Mouse (Mus musculus) left cerebral cortex, postnatal 4 days (tissue): Measurements from ENCODE around the gene Slc38a6. TPM values are rescaled to one million over a fixed set of nuclear protein-coding genes. Genes with fewer than 3 reads are reported as not detected.

Experiments used
- DNase-seq: peaks from one replicate; pipeline ENCODE4 v3.0.0-alpha.2; 2022
- intact Hi-C: fragments of 180-260 bp; cut with DNase I; formaldehyde crosslinking; loops from one replicate; pipeline ENCODE4 v1.15.1; 2025
- total RNA-seq, 2 experiments: library from RNA; stranded (reverse); gene quantifications; 2 replicates each; pipeline ENCODE4 v1.2.3; 2021

The Slc38a6 gene
- total RNA-seq, 2 experiments from 2014 or later, result 16.1 to 18.4 TPM

DNA sequence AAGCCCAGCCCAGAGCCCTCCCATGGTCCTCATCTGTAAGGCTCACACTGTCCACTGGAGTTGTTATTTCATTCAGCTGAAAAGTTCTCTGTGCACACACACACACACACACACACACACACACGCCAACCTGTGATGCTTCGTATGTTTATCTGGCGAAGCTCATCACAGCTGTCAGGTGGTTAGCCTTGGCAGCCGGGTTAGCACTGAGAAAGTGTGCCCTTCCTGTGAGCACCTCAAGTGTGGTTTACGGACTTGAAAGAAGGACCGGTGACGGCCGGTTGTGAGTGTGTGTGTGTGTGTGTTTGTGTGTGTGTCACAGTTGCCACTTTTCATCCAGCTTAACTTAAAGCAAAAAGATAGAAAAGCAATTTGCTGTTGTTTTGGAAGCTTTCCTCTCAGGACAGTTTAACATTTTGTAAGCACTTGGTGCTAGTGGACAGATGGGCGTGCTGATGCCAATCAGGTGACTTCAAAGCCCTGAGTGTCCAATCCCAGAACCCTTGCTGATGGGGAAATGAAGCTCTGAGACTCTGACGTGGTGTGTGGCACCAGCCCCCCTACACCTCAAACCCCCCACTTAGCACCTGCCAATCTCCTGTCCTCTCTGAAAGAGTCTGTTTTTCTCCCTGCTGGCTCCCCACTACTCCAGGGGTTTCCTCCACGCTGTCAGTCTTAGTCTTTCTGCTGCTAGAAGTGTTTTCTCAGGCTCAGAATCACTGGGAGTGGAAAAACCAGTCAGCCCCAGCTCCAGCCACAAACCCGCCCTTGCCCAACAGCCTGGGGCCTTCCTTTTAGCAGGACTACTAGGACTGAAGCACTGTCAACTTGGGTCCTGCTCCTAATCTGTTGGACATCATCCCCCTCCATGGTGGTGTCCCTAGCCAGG, 96.0 kb downstream of the Slc38a6 start:
- no peak for DNase-seq
- intact Hi-C loops, result no loop called here

DNA sequence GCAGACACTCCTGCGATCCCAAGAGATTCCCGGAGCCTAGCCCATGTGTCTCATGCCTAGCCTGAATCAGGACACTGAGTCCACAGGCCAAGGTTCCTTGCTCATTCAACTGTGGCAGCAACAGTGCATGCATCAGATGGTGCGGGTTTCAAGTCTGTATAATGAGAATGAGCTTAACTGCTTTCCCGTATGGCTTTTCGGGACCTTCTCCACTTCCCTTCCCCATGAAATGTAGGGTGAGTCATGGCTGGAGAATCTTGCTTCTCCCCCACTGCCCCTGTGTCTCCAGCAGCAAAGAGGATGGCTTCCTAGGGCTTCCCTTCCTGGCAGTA, 96.6 kb downstream of the Slc38a6 start:
- DNase-seq, result no peak
- intact Hi-C loops, result no loop called here

DNA sequence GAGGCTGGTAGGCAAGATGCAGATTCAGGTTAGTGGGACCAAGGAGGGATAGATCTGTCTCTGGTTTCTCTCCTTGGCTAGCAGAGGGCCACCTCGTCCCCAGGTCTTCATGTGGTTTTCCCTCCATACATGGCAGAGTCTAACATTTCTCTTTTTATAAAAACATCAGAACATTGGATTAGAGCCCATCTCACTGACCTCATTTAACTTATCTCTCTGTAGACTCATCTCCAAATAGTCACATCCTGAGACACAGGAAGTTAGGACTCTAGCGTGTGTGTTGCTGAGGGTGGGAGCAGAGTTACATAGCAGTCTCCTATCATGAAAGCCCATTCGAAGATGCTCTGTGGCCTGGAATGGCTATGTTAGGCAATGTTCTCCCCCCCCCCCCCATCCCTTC, 97.3 kb downstream of the Slc38a6 start:
- DNase-seq, result no peak
- intact Hi-C loops, result no loop called here

DNA sequence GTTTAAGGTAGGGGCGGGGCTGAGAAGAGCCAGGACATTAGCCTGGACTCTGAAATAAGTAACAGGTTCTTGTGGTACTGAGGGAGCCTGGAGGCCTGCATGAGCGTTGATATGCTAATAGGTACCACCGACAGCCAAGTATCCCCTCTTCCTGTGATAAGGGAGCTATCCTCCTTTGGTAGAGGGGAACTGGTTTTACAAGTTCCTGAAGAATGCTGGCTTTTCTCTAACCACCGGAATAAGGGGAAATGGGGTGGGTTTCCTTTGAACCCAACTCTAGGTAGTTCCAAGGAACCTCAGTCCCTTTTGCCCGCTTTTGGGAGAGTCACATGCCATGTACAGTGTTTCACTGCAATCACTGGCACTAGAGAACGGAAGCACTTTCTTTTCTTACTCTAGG, 98.2 kb downstream of the Slc38a6 start:
- intact Hi-C loops, result no loop called here

DNA sequence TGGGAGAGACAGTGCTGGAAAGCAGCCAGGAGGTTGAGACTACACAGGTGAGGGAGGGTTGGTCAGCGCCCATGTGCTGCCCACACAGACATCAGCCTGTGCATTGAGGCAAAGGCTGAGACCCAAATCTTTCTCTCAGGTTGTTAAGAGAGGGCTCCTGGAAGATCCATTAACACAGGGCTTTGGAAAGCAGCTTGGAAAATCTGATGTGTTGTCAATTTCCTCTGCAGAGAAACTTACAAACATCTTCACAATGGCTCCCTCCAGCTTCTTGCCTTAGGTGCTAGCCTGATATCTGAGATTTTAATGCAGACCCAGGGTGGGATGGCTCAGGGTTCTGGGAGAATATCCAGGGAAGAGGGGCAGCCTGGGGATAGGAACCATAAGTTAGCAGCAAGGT, 105.9 kb downstream of the Slc38a6 start:
- no peak for DNase-seq
- intact Hi-C loops, result no loop called here

More for the DNA sequence above, 98.2 kb downstream of the Slc38a6 start:
- no peak for DNase-seq

DNA sequence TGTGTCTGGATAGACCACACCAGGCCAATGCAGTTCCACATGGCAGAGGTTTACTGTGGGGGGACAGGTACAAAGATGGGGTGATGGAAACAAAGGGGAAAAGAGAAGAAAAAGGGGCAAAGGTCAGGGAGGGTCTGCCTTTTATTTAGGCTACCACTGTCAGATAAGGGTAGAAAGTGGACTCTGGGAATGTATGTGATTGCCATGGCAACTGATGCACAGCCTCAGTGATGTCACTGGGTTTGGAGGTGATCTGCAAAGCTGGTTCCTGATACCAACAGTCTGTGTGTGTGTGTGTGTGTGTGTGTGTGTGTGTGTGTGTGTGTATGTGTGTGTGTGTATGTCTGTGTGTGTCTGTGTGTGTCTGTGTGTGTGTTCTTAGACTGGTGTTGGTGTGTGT, 106.4 kb downstream of the Slc38a6 start:
- no peak for DNase-seq
- intact Hi-C loops, result no loop called here

DNA sequence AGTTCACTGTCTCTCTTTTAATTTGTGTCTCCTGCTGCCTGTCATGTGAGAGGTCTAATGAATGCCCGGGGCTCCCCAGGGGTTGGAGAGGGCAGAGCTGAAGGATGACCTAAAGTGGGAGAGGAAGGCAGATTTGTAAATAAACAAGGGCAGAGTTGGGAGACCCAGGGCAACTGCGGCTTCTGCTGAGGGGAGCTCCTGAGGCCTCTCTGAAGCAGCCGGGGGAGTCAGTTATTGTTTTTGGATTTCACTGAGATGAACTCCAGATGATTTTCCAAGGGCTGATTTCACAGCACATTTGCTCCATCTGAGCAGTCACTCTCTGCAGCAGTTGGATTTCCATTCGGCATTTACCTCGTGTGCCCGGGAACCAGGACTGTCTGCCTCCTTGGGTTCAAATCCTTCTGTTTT, 107.3 kb downstream of the Slc38a6 start:
- DNase-seq, result no peak
- intact Hi-C loops, result no loop called here

DNA sequence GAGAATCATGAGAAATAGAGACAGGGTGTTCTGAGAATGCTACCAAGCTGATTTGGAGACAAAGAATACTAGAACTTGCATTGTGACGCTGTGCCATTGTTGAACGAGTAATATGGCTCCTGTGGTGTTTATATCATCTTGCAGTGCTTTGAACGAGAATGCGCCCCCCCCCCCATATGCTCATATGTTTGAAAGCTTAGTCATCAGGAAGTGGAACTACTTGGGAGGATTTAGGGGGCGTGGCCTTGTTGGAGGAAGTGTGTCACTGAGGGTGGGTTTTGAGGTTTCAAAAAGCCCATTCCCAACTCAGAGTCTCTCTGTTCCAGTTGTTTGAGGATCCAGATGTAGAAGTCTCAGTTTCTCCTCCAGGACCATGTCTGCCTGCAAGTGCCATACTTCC, 108.0 kb downstream of the Slc38a6 start:
- intact Hi-C loops, result no loop called here
- DNase-seq, result no peak

DNA sequence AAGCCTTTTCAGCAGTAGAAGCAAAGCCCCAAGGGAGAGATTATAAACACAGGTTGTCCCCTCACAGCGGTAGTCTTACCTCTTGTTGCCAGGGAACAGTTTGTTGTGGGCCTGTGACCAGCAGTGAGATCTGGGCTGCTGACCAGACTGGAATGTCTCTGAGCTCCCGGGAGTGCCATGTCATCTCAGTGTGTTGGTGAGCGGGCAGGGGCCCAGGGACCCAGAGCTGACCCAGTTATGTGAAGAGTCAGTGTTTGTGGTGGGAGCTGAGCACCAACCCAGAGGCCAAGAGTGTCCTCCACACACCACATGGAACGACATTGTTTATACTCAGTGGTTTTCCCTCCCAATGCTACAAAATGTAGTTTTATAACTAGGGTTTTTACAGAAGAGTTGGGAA, 112.8 kb downstream of the Slc38a6 start:
- intact Hi-C loops, result no loop called here
- DNase-seq, result no peak

DNA sequence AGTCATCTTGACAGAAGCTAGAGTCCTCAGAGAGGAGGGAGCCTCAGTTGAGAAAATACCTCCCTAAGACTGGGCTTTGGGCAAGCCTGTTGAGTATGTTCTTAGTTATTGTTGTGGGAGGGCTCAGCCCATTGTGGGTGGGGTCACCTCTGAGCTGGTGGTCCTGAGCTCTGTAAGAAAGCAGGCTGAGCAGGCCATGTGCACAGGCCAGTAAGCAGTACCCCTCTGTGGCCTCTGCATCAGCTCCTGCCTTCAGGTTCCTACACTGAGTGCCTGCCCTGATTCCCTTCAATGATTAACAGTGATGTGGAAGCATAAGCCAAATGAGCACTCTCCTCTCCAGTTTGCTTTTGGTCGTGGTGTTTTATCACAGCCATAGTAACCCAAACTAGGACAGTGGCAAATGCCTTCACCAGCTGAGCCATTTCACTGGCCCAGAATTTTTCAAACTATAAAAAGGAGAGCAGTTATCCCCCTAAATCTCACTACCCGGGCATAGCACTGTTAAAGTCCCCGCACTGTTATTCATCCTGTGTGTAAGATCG, 114.0 kb downstream of the Slc38a6 start:
- no peak for DNase-seq
- intact Hi-C loops, result no loop called here

DNA sequence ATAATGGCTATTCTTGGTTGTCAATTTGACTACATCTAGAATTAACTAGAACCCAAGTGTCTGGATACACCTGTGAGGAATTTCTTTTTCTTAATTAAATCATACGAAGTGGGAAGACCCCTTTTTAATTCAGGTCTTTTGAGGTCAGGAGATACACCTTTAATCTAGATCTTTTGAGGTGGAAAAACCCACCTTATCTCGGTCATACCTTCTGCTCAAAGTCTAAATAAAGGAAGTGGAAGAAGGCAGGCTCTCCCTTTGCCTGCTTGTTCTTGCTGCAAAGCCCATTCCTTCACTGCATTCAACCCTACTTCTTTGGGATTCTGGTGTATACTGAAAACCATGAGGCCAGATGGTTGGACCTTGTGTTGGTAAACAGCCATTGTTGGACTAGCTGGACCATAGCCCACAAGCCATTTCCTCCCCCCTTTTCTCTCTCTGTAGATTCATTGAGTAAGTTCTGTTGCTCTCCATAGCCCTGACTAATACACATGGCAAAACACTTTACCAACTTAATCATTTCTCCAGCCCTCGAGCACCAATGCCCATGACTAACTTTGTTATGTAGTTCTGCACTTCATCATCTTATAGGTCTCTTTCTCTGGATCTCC, 115.0 kb downstream of the Slc38a6 start:
- intact Hi-C loops, result no loop called here
- no peak for DNase-seq

DNA sequence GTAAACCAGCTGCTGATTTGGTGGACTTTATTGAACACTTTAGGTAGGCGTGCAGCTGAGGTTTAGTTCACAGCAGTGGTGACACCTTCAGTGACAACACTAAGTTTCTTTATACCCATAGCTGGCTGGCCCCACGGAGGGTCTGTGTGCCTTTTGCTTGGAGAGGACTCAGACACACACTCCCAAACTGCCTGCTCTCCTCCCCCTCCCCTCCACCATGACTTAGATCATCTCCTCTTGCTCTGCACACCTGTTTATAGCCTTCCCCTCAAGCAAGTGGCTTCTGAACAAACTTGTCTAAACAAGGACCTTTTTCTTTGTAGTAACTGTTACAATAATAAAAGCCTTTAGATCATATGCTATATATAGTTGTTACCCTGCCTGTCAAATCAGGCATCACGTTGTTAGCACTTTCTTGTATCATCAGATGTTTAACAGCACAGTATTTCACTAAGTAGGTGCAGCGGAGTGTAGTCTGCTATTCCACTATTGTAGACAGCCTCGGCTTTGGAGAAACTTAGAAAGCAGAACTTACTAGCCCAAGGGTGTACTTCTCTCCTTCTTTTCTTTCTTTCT, 115.6 kb downstream of the Slc38a6 start:
- no peak for DNase-seq
- intact Hi-C loops, result no loop called here

DNA sequence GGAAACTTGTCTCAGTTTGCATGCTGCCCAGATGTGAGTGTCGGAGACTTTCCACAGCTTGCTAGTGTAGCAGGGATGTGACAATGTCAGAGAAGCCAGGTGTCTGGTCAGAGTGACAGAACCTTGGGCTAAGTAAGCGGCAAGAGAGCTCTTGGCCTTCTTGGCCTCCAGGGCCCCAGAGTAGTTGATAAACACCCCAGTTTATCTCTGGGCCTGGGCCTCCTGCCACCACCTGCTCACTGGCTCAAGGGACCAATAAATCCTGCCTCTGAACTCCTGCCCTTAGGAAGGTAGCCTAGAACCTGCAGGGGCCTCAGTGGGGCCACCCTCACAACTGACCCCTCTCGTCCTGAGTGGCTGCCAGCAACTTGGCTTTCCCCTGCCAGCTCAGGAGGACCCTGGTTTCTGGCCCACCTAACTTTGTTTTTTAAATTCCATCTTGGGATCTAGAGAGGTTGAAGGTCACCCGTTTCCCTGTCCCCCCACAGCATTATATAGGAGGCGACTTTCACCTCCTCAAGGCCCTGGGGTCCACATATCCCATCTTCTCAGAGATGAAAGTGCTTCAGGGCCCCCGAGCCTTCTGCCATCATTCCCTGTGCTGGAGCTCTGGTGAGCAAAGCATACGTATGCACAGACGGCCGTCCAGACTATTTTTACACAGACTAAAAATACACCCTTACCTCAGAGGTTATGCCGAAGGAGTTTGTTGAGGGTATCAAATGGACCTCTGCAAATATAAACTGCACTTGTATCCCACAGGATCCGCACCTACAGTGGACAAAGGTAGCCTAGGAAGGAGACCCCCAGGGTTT, 116.5 kb downstream of the Slc38a6 start:
- no peak for DNase-seq
- intact Hi-C loops, result no loop called here

Other genes with a start within 250 kb of the Slc38a6 start
- under 1 TPM; 0.66 to 0.87 TPM for gene Six1, start 232.9 kb upstream of the Slc38a6 start, total RNA-seq
- gene Six4, start 173.3 kb upstream of the Slc38a6 start, total RNA-seq, result under 1 TPM; 0.34 to 0.38 TPM
- gene Mnat1, start 163.1 kb upstream of the Slc38a6 start, total RNA-seq, result 10 to 100 TPM; 15.6 to 16.5 TPM
- gene Trmt5, start 69 bp upstream of the Slc38a6 start, total RNA-seq, result 10 to 100 TPM; 13.6 to 16.4 TPM